Mouse (Mus musculus) bone marrow, adult 2 months (tissue): ENCODE measurements around the gene Nfkbil1. TPM values are rescaled to one million over a fixed set of nuclear protein-coding genes. Genes with fewer than 3 reads are reported as not detected.

Source experiments
- H3K27ac ChIP-seq: fragments of 200-500 bp; 2 replicates; pipeline ENCODE4 v1.5.1; 2012; ENCODE audit warnings: low read depth, mild to moderate bottlenecking, control low read depth, inconsistent platforms, low read length; ENCODE audit not compliant: control insufficient read depth, poor library complexity, insufficient read depth
- H3K4me1 ChIP-seq: fragments of 200-500 bp; 2 replicates; pipeline ENCODE4 v1.6.1; 2011; ENCODE audit warnings: low read length; ENCODE audit not compliant: control insufficient read depth, insufficient read depth
- H3K4me3 ChIP-seq: fragments of 200-500 bp; replicated peaks from 2 replicates; pipeline ENCODE3; 2011; ENCODE audit warnings: mild to moderate bottlenecking, low read depth, low read length, control low read depth; ENCODE audit not compliant: control insufficient read depth
- CTCF ChIP-seq: fragments of 200-500 bp; IDR thresholded peaks from 2 replicates; pipeline ENCODE4 v1.5.1; 2011; ENCODE audit warnings: low read length, control low read depth; ENCODE audit not compliant: control insufficient read depth, insufficient read depth
- POLR2A ChIP-seq: fragments of 200-500 bp; IDR thresholded peaks from 2 replicates; pipeline ENCODE4 v1.6.1; 2011; ENCODE audit warnings: low read depth, mild to moderate bottlenecking, control low read depth, low read length, borderline replicate concordance; ENCODE audit not compliant: control insufficient read depth
- WGBS: fragments of 180-500 bp; shearing (Covaris S2); methylation state at CpG from one replicate; pipeline ENCODE4 v1.1.7; 2018; 5-methylcytosine and 5-hydroxymethylcytosine counted together
- polyA plus RNA-seq: library from polyadenylated mRNA; stranded (reverse); fragments of >200 nt; gene quantifications from 2 replicates; pipeline ENCODE4 v1.2.4, GENCODE M21; 2011; ENCODE audit warnings: low replicate concordance; ENCODE audit not compliant: missing spikeins, insufficient read depth, insufficient read length

Gene Nfkbil1
- polyA plus RNA-seq, 1 experiment, result 24.9 TPM

GRCm38 (mm10) chr17:35175968-35176367, 59.6 kb downstream of the Nfkbil1 start, which contains the start of gene Aif1:
Gene Aif1 (minus strand): TSS chr17:35176068.
- no peak within 1 kb of the TSS for H3K4me3 ChIP-seq
- 79% methylated on average over 2 of the region's 2 CpGs for WGBS
- peaks cover 4% of the 10 kb centered on the region for H3K4me1 ChIP-seq
- no peak within 1 kb of the TSS for H3K27ac ChIP-seq
- TF ChIP-seq POLR2A (no peak), CTCF (no peak)

- Histone ChIP-seq H3K27ac (no peak overlapping the region), H3K4me1 (peaks cover 4% of the 10 kb centered on the region), H3K4me3 (no peak overlapping the region)
- WGBS, result 62% methylated on average over 6 of the region's 6 CpGs
- TF ChIP-seq POLR2A (no peak), CTCF (no peak)
Measured at GRCm38 (mm10) chr17:35175382-35175781, 60.2 kb downstream of the Nfkbil1 start.

DNA sequence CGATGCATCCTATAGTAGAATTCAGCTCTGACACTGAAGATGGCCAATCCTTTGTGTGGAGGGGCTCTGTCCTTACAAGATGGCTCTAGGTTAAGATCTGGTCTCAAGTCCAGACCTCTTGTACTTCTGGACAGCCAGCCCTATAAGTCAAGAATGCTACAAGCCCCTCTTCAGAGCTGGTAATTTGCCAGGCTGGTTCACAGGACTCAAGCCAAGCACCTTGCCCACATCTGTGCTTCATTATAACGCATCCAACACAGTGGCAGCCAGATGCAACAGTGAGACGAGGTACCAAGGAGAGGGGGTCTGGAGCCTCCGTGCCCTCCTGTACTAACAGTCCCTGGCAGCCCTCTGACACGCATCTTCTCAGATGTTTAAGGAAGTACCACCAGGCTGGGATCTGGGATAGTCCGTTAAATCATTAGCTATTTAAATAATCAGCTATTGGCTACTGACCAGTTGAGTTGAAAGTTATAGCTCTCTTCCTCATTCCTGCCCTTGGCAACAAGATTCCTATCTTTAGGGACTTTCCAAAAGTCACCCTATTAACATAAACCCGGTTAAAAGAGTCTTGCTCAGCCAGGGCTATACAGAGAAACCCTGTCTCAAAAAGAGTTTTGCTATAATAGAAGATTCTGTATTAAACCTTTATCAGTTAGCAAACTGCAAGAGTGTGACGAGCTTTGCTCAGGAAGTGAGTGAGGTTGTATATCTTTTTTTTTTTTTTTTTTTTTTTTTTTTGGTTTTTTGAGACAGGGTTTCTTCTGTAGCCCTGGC, 61.2 kb downstream of the Nfkbil1 start:
- 44% methylated on average over 8 of the region's 8 CpGs for WGBS
- H3K4me3 ChIP-seq, result no peak overlapping the region
- no peak overlapping the region for H3K27ac ChIP-seq
- H3K4me1 ChIP-seq, result peaks cover 4% of the 10 kb centered on the region
- TF ChIP-seq CTCF (no peak), POLR2A (no peak)

DNA sequence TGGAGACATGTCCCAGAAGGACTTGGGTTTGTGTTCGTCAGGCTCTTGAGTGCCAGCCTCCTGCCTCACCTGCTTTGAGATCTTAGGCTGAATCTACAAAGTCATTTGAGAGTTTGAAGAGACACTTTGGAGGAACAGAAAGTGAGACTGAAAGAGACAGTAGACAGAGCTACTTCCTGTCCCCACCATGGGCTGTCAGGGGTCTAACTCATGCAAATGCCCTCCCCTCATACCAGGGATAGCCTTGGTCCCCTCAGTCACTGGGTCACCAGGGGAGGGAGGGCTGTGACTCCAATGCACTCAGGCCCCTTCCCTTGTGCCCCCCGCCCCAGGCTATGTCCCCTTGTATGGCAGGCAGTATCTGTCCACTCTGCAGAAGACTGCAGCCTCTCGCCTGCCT, 62.3 kb downstream of the Nfkbil1 start:
- Histone ChIP-seq H3K4me1 (peaks cover 4% of the 10 kb centered on the region), H3K4me3 (no peak overlapping the region), H3K27ac (peak overlapping the region; percentile 72)
- 56% methylated on average over 3 of the region's 3 CpGs for WGBS
- TF ChIP-seq POLR2A (no peak), CTCF (no peak)

GRCm38 (mm10) chr17:35172445-35173234, 63.0 kb downstream of the Nfkbil1 start:
- Histone ChIP-seq H3K4me3 (no peak overlapping the region), H3K4me1 (peaks cover 4% of the 10 kb centered on the region), H3K27ac (peak overlapping the region; percentile 72)
- 47% methylated on average over 11 of the region's 11 CpGs for WGBS
- no peak for TF ChIP-seq POLR2A
- TF ChIP-seq CTCF, result no peak

Other genes starting within 250 kb of the Nfkbil1 start
- gene Vars, start 234.8 kb downstream of the Nfkbil1 start, polyA plus RNA-seq, result 117 and 158 TPM in 2 replicates
- gene Vwa7, start 219.2 kb downstream of the Nfkbil1 start, polyA plus RNA-seq, result 0.77 and 1.2 TPM in 2 replicates
- gene Sapcd1, start 207.8 kb downstream of the Nfkbil1 start, polyA plus RNA-seq, result 18.9 and 31.7 TPM in 2 replicates
- 12.1 and 17.2 TPM in 2 replicates for gene Msh5, start 189.0 kb downstream of the Nfkbil1 start, polyA plus RNA-seq
- gene Clic1, start 185.8 kb downstream of the Nfkbil1 start, polyA plus RNA-seq, result 76.2 and 141 TPM in 2 replicates
- 12.5 and 15.2 TPM in 2 replicates for gene Ddah2, start 176.8 kb downstream of the Nfkbil1 start, polyA plus RNA-seq
- gene Ly6g6c, start 170.4 kb downstream of the Nfkbil1 start, polyA plus RNA-seq, result 1.6 and 1.7 TPM in 2 replicates
- 16.5 and 35.6 TPM in 2 replicates for gene Mpig6b, start 169.6 kb downstream of the Nfkbil1 start, polyA plus RNA-seq
- gene Ly6g6e, start 158.9 kb downstream of the Nfkbil1 start, polyA plus RNA-seq, result 1.3 TPM in 1 of 2 replicates, not detected in the other
- gene Ly6g6d, start 157.7 kb downstream of the Nfkbil1 start, polyA plus RNA-seq, result 9.2 and 26.2 TPM in 2 replicates
- gene Ly6g6f, start 150.2 kb downstream of the Nfkbil1 start, polyA plus RNA-seq, result 14.3 and 53.1 TPM in 2 replicates
- gene Abhd16a, start 146.5 kb downstream of the Nfkbil1 start, polyA plus RNA-seq, result 48.7 and 73.1 TPM in 2 replicates
- not detected in 2 replicates for gene Ly6g5c, start 127.5 kb downstream of the Nfkbil1 start, polyA plus RNA-seq
- gene Ly6g5b, start 120.4 kb downstream of the Nfkbil1 start, polyA plus RNA-seq, result 3.4 and 4.7 TPM in 2 replicates
- 29.8 and 39.0 TPM in 2 replicates for gene Gpank1, start 114.3 kb downstream of the Nfkbil1 start, polyA plus RNA-seq
- 155 and 166 TPM in 2 replicates for gene Csnk2b, start 113.7 kb downstream of the Nfkbil1 start, polyA plus RNA-seq
- gene D17H6S53E, start 109.4 kb downstream of the Nfkbil1 start, polyA plus RNA-seq, result 6.8 and 20.2 TPM in 2 replicates
- gene Apom, start 103.7 kb downstream of the Nfkbil1 start, polyA plus RNA-seq, result 6.0 TPM in 1 of 2 replicates, not detected in the other
- gene Bag6, start 100.6 kb downstream of the Nfkbil1 start, polyA plus RNA-seq, result 104 and 195 TPM in 2 replicates
- 208 and 214 TPM in 2 replicates for gene Prrc2a, start 70.9 kb downstream of the Nfkbil1 start, polyA plus RNA-seq
- gene Aif1, start 59.7 kb downstream of the Nfkbil1 start, polyA plus RNA-seq, result 48.9 and 51.7 TPM in 2 replicates
- 50.4 and 139 TPM in 2 replicates for gene Lst1, start 47.4 kb downstream of the Nfkbil1 start, polyA plus RNA-seq
- 38.6 and 66.2 TPM in 2 replicates for gene Ltb, start 41.4 kb downstream of the Nfkbil1 start, polyA plus RNA-seq
- gene Tnf, start 33.8 kb downstream of the Nfkbil1 start, polyA plus RNA-seq, result 3.2 and 7.4 TPM in 2 replicates
- 3.5 and 4.4 TPM in 2 replicates for gene Lta, start 30.4 kb downstream of the Nfkbil1 start, polyA plus RNA-seq
- not detected in 2 replicates for gene Gm16181, start 15.0 kb downstream of the Nfkbil1 start, polyA plus RNA-seq
- 4.1 and 9.9 TPM in 2 replicates for gene Atp6v1g2, start 2.1 kb downstream of the Nfkbil1 start, polyA plus RNA-seq
- 275 and 374 TPM in 2 replicates for gene Ddx39b, start 6.0 kb upstream of the Nfkbil1 start, polyA plus RNA-seq
- 399 and 727 TPM in 2 replicates for gene H2-D1, start 26.9 kb upstream of the Nfkbil1 start, polyA plus RNA-seq
- gene H2-Q1, start 84.6 kb upstream of the Nfkbil1 start, polyA plus RNA-seq, result not detected in 2 replicates
- gene H2-Q2, start 106.5 kb upstream of the Nfkbil1 start, polyA plus RNA-seq, result not detected in 2 replicates
- 62.5 and 82.4 TPM in 2 replicates for gene H2-Q4, start 143.8 kb upstream of the Nfkbil1 start, polyA plus RNA-seq
- 52.3 and 95.2 TPM in 2 replicates for gene H2-Q6, start 189.1 kb upstream of the Nfkbil1 start, polyA plus RNA-seq
- 43.9 and 101 TPM in 2 replicates for gene H2-Q7, start 203.4 kb upstream of the Nfkbil1 start, polyA plus RNA-seq
- gene H2-Q10, start 234.3 kb upstream of the Nfkbil1 start, polyA plus RNA-seq, result 28.2 and 68.7 TPM in 2 replicates